Mouse (Mus musculus) frontal cortex, adult 2 months (tissue): ENCODE measurements at regions not wholly inside any gene's neighbourhood (a gene's known extent, or its start where the extent isn't known, plus 50 kb on each side); places are given as distances from the start of the nearest gene placed in this dataset.

Experiments used
- DNase-seq, 2 experiments: peaks; one replicate each; pipeline ENCODE4 v3.0.0; 2022; ENCODE audit warnings: low spot score in 1 of 2; ENCODE audit errors: extremely low spot score in 1 of 2

GRCm38 (mm10) chr12:98337644-98338043 lies 69.2 kb downstream of the Gpr65 start:
- no peak for DNase-seq

- DNase-seq = peak in 1 of 2 experiments; percentile 38
Measured at GRCm38 (mm10) chr12:98339536-98339935, 71.1 kb downstream of the Gpr65 start.

DNA sequence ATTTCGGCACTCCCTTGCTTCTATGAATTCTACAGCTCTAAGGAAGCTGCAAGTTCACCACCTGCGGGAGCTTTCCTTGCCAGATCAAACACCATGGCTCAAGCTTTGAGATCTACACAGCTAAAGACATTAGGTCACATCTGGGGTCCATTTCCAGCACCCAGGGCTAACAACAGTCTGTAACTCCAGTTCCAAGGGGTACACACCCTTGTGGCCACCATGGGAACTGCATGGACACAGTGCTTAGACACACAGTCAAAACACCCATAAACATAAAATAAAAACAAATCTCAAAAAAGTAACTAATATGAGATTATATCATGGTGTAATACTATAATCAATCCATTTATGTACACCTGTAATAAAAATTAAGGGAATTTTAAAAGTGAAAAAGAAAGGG lies 73.7 kb downstream of the Gpr65 start:
- DNase-seq = no peak

DNA sequence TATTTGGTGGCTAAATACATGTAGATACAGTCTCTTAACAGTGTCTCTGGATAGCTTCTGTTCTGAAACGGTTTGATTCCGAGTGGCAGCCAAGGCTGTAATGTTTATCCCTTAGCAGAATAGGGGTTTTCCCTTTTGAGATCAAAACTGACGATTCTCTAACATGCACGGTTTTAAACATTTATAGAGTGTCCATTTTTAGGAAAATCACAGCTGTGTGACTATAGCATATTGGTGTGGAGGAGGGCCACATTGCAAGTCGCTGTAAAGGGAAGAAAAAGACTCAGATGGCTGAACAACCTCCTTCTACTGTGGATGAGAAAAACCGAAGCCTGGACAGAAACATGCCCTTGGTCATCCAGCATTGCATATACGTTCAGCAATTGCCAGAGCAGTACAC lies 75.2 kb downstream of the Gpr65 start:
- DNase-seq = peak; percentile 23 to 67

- no peak for DNase-seq
Measured at GRCm38 (mm10) chr12:98347056-98347455, 78.6 kb downstream of the Gpr65 start.

DNA sequence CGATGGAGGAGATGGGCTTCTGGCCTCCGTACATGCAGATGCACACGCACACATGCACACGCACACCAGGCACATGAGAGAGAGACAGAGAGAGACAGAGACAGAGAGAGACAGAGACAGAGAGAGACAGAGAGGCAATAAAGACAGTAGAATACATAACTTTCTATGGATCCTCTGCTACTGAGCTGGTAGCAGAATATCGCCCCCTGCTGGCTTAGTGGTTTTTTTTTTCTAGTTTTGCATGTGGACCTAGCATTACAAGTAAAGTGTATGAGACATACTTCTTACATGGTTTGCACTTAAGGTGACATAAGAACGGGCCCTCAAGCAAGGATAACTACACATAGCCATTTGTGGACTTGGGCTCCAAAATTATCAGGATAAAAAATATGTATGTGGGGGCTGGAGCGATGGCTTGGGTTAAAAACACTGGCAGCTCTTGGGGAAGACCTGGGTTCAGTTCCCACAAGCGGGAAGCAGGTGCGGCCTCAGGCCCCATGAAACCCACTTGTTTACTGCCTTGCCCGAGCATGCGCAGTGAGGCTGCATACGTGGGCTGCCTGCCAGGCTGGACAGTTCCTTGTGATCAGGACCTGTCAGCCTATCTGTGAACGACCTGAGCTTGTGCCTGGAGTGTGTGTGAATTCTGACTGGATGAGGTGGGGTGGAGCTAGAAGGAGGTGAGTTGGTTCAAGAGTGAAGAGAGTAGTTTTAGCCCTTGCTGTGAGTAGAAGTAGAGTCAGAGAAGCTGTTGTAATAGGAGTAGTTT lies 79.3 kb downstream of the Gpr65 start:
- DNase-seq = peak; percentile 60 to 91

DNA sequence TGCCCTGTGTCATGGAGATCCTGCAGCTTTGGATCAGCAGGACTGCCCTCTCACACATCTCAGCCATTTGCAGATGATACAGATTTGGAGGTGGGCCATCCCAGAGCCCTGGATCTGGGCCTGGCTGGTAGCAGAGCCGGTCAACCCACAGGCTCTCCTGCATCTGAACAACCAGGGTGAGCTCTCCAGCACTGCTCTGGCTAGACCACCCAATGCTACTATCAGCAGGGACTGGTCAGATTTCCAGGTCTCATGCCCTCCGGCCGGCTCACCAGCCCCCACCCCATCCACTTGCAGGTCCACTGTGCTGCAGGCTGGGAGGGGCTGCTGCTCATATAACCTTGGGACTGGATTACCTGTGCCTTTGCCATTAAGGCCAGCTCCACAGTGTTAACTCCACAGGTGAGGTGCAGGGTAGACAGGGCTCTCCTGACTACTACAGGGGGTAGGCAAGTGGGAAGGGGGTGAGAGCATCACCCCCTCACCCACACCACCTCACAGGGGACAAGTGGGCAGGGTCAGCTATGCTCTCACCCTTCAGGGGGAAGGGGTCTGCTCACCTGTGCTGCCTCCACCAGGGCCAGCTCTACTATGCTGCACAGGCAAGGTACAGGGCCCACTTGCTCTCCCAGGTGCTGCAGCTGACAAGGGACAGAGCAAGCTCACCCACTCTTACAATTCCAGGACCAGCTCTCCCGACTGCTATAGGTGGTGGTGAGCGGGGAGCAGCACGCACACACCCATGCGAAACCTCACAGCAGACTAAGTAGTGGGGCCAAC lies 81.6 kb downstream of the Gpr65 start:
- no peak for DNase-seq

DNA sequence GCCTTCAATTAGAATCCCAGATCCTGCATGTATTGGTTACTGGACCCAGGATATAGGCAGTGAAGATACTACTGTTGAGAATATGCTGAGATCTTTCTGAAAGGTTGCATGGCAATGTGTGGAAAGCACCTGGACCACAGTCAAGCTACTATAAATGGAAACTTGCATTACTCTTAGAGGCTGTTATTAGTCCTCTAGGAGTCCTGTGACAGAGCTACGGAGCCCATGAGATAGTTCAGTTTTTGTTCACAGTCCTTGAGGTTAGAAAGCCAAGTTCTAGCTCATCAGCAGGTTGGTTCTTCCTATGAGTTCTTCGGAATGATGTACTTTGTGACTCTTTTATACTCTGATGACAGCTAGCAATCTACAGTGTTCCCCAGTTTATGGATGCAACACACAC lies 84.0 kb downstream of the Gpr65 start:
- DNase-seq = no peak

DNA sequence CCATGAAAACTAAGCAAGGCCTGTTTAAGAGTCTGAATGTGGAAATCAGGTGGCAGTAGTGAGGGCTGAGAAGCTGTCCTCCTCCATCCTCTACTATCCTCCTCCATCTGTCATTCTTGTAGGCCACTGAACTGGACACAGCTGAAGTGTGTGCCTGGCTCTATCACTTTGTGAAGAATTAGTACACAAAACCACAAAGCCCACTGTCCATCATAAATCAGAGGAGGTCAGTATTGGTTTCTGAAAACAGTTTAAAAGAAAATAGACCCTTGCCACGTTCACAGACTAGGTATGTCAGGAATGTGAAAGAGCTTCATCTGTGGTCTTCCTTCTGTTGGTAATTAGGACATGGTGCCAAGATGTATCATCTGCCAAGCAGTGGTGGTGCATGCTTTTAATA lies 86.1 kb downstream of the Gpr65 start:
- no peak for DNase-seq

DNA sequence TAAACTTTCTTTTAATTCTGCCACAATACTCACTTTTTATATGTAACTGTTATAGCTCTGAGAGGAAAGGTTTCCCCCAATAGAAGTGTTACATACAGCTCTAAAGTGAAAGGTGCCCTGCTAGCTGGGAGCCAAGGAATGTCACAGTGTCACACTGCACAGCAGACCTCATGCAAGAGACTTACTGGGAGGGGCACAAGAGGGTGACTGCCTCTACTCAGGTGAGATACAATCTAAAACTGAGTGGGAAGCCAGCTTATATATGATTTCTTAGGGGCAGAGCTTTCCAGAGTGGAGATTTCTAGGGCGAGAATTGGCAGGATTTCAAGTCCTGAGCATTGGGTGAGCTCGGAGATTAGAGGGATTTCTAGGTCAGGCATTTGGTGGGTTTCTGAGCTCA lies 99.1 kb downstream of the Gpr65 start:
- DNase-seq = no peak

- no peak for DNase-seq
Measured at GRCm38 (mm10) chr12:98370771-98371170, 102.3 kb downstream of the Gpr65 start.

DNA sequence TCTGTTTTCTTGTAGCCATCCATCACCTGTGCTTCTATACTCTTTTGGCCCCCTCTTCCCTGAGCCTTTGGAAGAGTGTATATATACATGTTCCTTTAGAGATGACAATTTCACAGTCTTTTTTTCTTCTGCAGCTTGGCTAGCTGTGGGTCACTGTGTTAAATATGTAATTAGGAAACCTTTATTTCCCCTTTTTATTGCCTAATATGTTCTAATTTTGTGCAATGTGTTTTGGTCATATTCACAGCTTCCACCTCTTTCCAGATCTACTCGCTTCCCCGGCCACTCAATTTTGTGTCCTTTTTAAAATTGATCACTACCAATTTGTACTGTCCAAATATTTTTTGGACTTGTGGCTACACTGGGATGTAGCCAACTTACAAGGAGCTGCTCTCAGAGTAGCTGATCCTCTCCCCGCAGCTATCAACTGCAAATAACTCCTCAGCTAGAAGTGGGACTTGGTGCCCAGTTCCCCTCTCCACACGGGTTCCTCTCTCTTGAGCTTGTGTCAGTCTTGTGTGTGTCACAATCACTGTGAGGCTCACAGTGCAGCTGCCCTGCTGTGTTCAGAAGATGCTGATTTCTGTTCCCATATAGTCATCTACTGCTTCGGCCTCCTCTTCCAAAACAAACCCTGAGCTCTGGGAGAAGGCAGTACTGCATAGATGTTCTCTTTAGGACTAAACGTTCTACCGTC lies 106.9 kb downstream of the Gpr65 start:
- DNase-seq = no peak
